9 mouse cellular contexts compared by ENCODE assay signal in genomic region chr17:36145111-36145860, GRCm38 (mm10). TPM values are rescaled to one million over a fixed set of nuclear protein-coding genes. Genes with fewer than 3 reads are reported as not detected.
DNase-seq lines count a peak whose midpoint lies in the region; ATAC-seq and TF ChIP-seq lines count a peak whose summit lies in the region.
"Had no signal": no experiment of that assay in that cellular context is flagged by ENCODE, and none has a peak within 500 bp of the region (broad histone marks: within the 10 kb centered on the region; RNA-seq: fewer than 3 reads in every experiment).

No protein-coding gene starts in this region.

- no peak overlapping the region for H3K9ac ChIP-seq in ES-E14 (ENCODE audit: insufficient read depth, low read depth, low read length, poor library complexity, severe bottlenecking)
- no peak overlapping the region for H3K9ac ChIP-seq in forebrain, embryonic 11.5 days (ENCODE audit: low read length)
- peak overlapping the region; percentile 53; the same call in 1 of the 2 replicates for H3K9ac ChIP-seq in intestine, embryonic 16.5 days (ENCODE audit: low read depth, low read length)
- 0 out of 2 replicates have a peak overlapping the region, but pooled peaks have one; percentile 17 for H3K9ac ChIP-seq in midbrain, embryonic 16.5 days (ENCODE audit: low read depth, low read length)

- DNase-seq in adrenal gland, adult (ENCODE audit: inconsistent age in 2 of 2, low spot score in 1 of 2): peak; percentile 30 to 67
- no peak for DNase-seq in adrenal gland, postnatal 4 days (ENCODE audit: low spot score in 2 of 2)
- DNase-seq in ES-E14 (ENCODE audit: low read depth, low spot score) (no peak), MN1 (ENCODE audit: low spot score) (no peak)
- peak; percentile 54 for DNase-seq in forebrain, embryonic 11.5 days (ENCODE audit: low spot score)
- no peak for DNase-seq in frontal cortex, postnatal 36 days (ENCODE audit: low spot score in 2 of 2)

- in situ Hi-C loops in ES-E14 (cut with MboI; ENCODE audit: low sequenced_read_pairs in 2 of 2, unreplicated experiment in 2 of 2): no loop called here

- no peak overlapping the region for H3K27ac ChIP-seq in ES-E14 (ENCODE audit: insufficient read depth, low read depth, low read length, poor library complexity, severe bottlenecking)
- H3K27ac ChIP-seq in forebrain, embryonic 11.5 days (ENCODE audit: low read depth, low read length): no peak overlapping the region
- no peak overlapping the region for H3K27ac ChIP-seq in intestine, embryonic 16.5 days (ENCODE audit: low read length)
- H3K27ac ChIP-seq in midbrain, embryonic 16.5 days (ENCODE audit: low read length): no peak overlapping the region

- no peaks in the 10 kb centered on the region for H3K4me1 ChIP-seq in ES-E14 (ENCODE audit: control insufficient read depth in 2 of 2, insufficient read depth in 2 of 2, low read length in 2 of 2, poor library complexity in 1 of 2)
- H3K4me1 ChIP-seq in forebrain, embryonic 11.5 days (replicated peaks; ENCODE audit: control insufficient read depth, insufficient read depth, low read length): 0 out of 2 replicates have a peak, but pooled peaks cover 3% of the 10 kb centered on the region
- peaks cover 7% of the 10 kb centered on the region for H3K4me1 ChIP-seq in intestine, embryonic 16.5 days (ENCODE audit: control insufficient read depth, insufficient read depth, low read length)
- H3K4me1 ChIP-seq in midbrain, embryonic 16.5 days (ENCODE audit: control insufficient read depth, insufficient read depth, low read length): peaks cover 3% of the 10 kb centered on the region; the same call in 1 of the 2 replicates

- peaks cover 24% of the 10 kb centered on the region for H3K27me3 ChIP-seq in forebrain, embryonic 11.5 days (ENCODE audit: control insufficient read depth, insufficient read depth, low read length)
- peaks cover 22% of the 10 kb centered on the region for H3K27me3 ChIP-seq in intestine, embryonic 16.5 days (replicated peaks; ENCODE audit: control insufficient read depth, insufficient read depth, low read length)
- H3K27me3 ChIP-seq in midbrain, embryonic 16.5 days (ENCODE audit: control insufficient read depth, insufficient read depth, low read depth, low read length): peaks cover 30% of the 10 kb centered on the region

- ATAC-seq in forebrain, embryonic 11.5 days (replicated peaks; ENCODE audit: low FRiP score): peak; percentile 39; the same call in 1 of the 2 replicates
- ATAC-seq in intestine, embryonic 16.5 days: peak; percentile 51
- peak; percentile 32; the same call in 1 of the 2 replicates for ATAC-seq in midbrain, embryonic 16.5 days

- H3K4me2 ChIP-seq in forebrain, embryonic 11.5 days (ENCODE audit: low read depth, low read length, severe bottlenecking): peak overlapping the region; percentile 34; the same call in 1 of the 2 replicates
- peak overlapping the region; percentile 90 for H3K4me2 ChIP-seq in intestine, embryonic 16.5 days (ENCODE audit: low read depth, low read length)
- H3K4me2 ChIP-seq in midbrain, embryonic 16.5 days (ENCODE audit: low read length): peak overlapping the region; percentile 57

- peak overlapping the region; percentile 53 to 57 for H3K4me3 ChIP-seq in ES-E14 (ENCODE audit: insufficient read depth in 1 of 2, low read depth in 1 of 2, low read length in 2 of 2, poor library complexity in 1 of 2, severe bottlenecking in 1 of 2)
- H3K4me3 ChIP-seq in forebrain, embryonic 11.5 days (ENCODE audit: low read depth, low read length): peak overlapping the region; percentile 19
- peak overlapping the region; percentile 53 for H3K4me3 ChIP-seq in intestine, embryonic 16.5 days (ENCODE audit: low read length)
- H3K4me3 ChIP-seq in midbrain, embryonic 16.5 days (ENCODE audit: low read depth, low read length): peak overlapping the region; percentile 31

- 3% methylated on average over 75 of the region's 78 CpGs for WGBS in forebrain, embryonic 11.5 days
- 2% methylated on average over 75 of the region's 78 CpGs for WGBS in intestine, embryonic 16.5 days
- WGBS in midbrain, embryonic 16.5 days: 2% methylated on average over 75 of the region's 78 CpGs

- no peaks in the 10 kb centered on the region for H3K9me3 ChIP-seq in ES-E14 (ENCODE audit: control insufficient read depth, insufficient read depth, low read depth, low read length)
- no peaks in the 10 kb centered on the region for H3K9me3 ChIP-seq in forebrain, embryonic 11.5 days (ENCODE audit: control insufficient read depth, low read length)
- no peaks in the 10 kb centered on the region for H3K9me3 ChIP-seq in intestine, embryonic 16.5 days (ENCODE audit: control insufficient read depth, low read length)
- H3K9me3 ChIP-seq in midbrain, embryonic 16.5 days (replicated peaks; ENCODE audit: control insufficient read depth, low read length, poor library complexity, severe bottlenecking): no peaks in the 10 kb centered on the region

- no peaks in the 10 kb centered on the region for H3K36me3 ChIP-seq in ES-E14 (ENCODE audit: control insufficient read depth, insufficient read depth, low read length, poor library complexity, severe bottlenecking)
- no peaks in the 10 kb centered on the region for H3K36me3 ChIP-seq in forebrain, embryonic 11.5 days (ENCODE audit: control insufficient read depth, insufficient read depth, low read length)
- H3K36me3 ChIP-seq in intestine, embryonic 16.5 days (ENCODE audit: control insufficient read depth, insufficient read depth, low read length): no peaks in the 10 kb centered on the region
- no peaks in the 10 kb centered on the region for H3K36me3 ChIP-seq in midbrain, embryonic 16.5 days (ENCODE audit: control insufficient read depth, insufficient read depth, low read length)

TF ChIP-seq in ES-E14, 5 proteins besides CTCF, POLR2A, EP300 and RAD21:
- TF ChIP-seq CHD2 (IDR thresholded peaks at IDR 0.05; ENCODE audit: low read depth, low read length) (no peak), HCFC1 (IDR thresholded peaks at IDR 0.05; ENCODE audit: borderline replicate concordance, insufficient read depth, low read length) (no peak), MAFK (IDR thresholded peaks at IDR 0.05; ENCODE audit: insufficient read depth, low read depth, low read length) (no peak), ZNF384 (IDR thresholded peaks at IDR 0.05; ENCODE audit: low read depth, low read length) (no peak), ZC3H11A (IDR thresholded peaks at IDR 0.05; ENCODE audit: borderline replicate concordance, low read depth, low read length) (no peak)

RNA-seq across cellular contexts. Expression of gene Gm7030, which starts 16.1 kb away (rescaled TPM):
- total RNA-seq in adrenal gland, postnatal 4 days (2021): not detected
- 0.63 TPM in 1 of 2 replicates, not detected in the other for total RNA-seq in ES-E14 (2012; rRNA removed)
- polyA plus RNA-seq in forebrain, embryonic 11.5 days (2014; fragmentation: Nextera tagmentation; extraction: Ambion mirVana): not detected in 2 replicates
- polyA plus RNA-seq in intestine, embryonic 16.5 days (2015; fragmentation: Nextera tagmentation; extraction: Ambion mirVana): 1.4 and 2.1 TPM in 2 replicates
- polyA plus RNA-seq in midbrain, embryonic 16.5 days (2015; fragmentation: Nextera tagmentation; extraction: Ambion mirVana): not detected in 2 replicates
- total RNA-seq: heart, postnatal 10 days had no signal

RNA-seq across cellular contexts. Expression of gene Gm8909, which starts 23.1 kb away (rescaled TPM):
- under 1 TPM in 1 of 2 experiments, not detected in 1; 0.50 TPM for total RNA-seq in adrenal gland, postnatal 4 days (2021)
- total RNA-seq in ES-E14 (2012; rRNA removed): not detected in 2 replicates
- polyA plus RNA-seq in forebrain, embryonic 11.5 days (2014; fragmentation: Nextera tagmentation; extraction: Ambion mirVana): not detected in 2 replicates
- polyA plus RNA-seq in intestine, embryonic 16.5 days (2015; fragmentation: Nextera tagmentation; extraction: Ambion mirVana): 1.9 and 3.5 TPM in 2 replicates
- not detected in 2 replicates for polyA plus RNA-seq in midbrain, embryonic 16.5 days (2015; fragmentation: Nextera tagmentation; extraction: Ambion mirVana)

RNA-seq across cellular contexts. Expression of gene Gm19684, which starts 23.8 kb away (rescaled TPM):
- total RNA-seq in adrenal gland, postnatal 4 days (2021): under 1 TPM; 0.20 to 0.25 TPM
- total RNA-seq in ES-E14 (2012; rRNA removed): not detected in 2 replicates
- not detected in 2 replicates for polyA plus RNA-seq in forebrain, embryonic 11.5 days (2014; fragmentation: Nextera tagmentation; extraction: Ambion mirVana)
- 0.29 and 0.36 TPM in 2 replicates for polyA plus RNA-seq in intestine, embryonic 16.5 days (2015; fragmentation: Nextera tagmentation; extraction: Ambion mirVana)
- polyA plus RNA-seq in midbrain, embryonic 16.5 days (2015; fragmentation: Nextera tagmentation; extraction: Ambion mirVana): not detected in 2 replicates

RNA-seq across cellular contexts. Expression of gene H2-T3, which starts 44.8 kb away (rescaled TPM):
- not detected for total RNA-seq in adrenal gland, postnatal 4 days (2021)
- 0.22 TPM in 1 of 2 replicates, not detected in the other for total RNA-seq in ES-E14 (2012; rRNA removed)
- polyA plus RNA-seq in forebrain, embryonic 11.5 days (2014; fragmentation: Nextera tagmentation; extraction: Ambion mirVana): not detected in 2 replicates
- 42.3 and 46.9 TPM in 2 replicates for polyA plus RNA-seq in intestine, embryonic 16.5 days (2015; fragmentation: Nextera tagmentation; extraction: Ambion mirVana)
- not detected in 2 replicates for polyA plus RNA-seq in midbrain, embryonic 16.5 days (2015; fragmentation: Nextera tagmentation; extraction: Ambion mirVana)

Comparison
In these comparisons a context has a peak if more than half of its experiments do, and no peak if none do; other contexts are left out.
1. DNase-seq: peak in adrenal gland, adult (2 of 2) and forebrain, embryonic 11.5 days (single experiment); none in adrenal gland, postnatal 4 days (0 of 2), ES-E14 (single experiment), frontal cortex, postnatal 36 days (0 of 2) and MN1 (single experiment).
2. H3K9ac ChIP-seq: peak in intestine, embryonic 16.5 days (single experiment) and midbrain, embryonic 16.5 days (single experiment); none in ES-E14 (single experiment) and forebrain, embryonic 11.5 days (single experiment).
3. H3K4me2 ChIP-seq: peak in every context shown above with its lines; median percentile 90 in intestine, embryonic 16.5 days; 57 in midbrain, embryonic 16.5 days; 34 in forebrain, embryonic 11.5 days.
4. Peak in every context shown above with its lines, with median percentiles within 50 percentile points of each other: H3K4me3 ChIP-seq and ATAC-seq.